ENCODE assay signal across 8 mouse cellular contexts in genomic region chr9:65293119-65293518, GRCm38 (mm10). TPM values are rescaled to one million over a fixed set of nuclear protein-coding genes. Genes with fewer than 3 reads are reported as not detected.
A peak's percentile ranks its signal among the peaks of the same experiment; 100 is the strongest.
DNase-seq lines count a peak whose midpoint lies in the region; ATAC-seq and TF ChIP-seq lines count a peak whose summit lies in the region.

No protein-coding gene starts in this region.

- no peak for ATAC-seq in lung, embryonic 15.5 days (ENCODE audit: borderline replicate concordance, extremely low read depth, low FRiP score, low TSS enrichment)
- no peak for ATAC-seq in hindbrain, embryonic 11.5 days (ENCODE audit: low FRiP score)
- no peak for ATAC-seq in midbrain, embryonic 13.5 days

- H3K9ac ChIP-seq in lung, embryonic 15.5 days = peak overlapping the region; percentile 74
- H3K9ac ChIP-seq in hindbrain, embryonic 11.5 days (ENCODE audit: low read depth, low read length) = peak overlapping the region; percentile 83
- H3K9ac ChIP-seq in midbrain, embryonic 13.5 days (replicated peaks) = peak overlapping the region; percentile 73

- no peak for TF ChIP-seq CTCF in bone marrow, adult 2 months (IDR thresholded peaks at IDR 0.05; ENCODE audit: control insufficient read depth, insufficient read depth, low read length)

- no peaks in the 10 kb centered on the region for H3K9me3 ChIP-seq in lung, embryonic 15.5 days
- no peaks in the 10 kb centered on the region for H3K9me3 ChIP-seq in hindbrain, embryonic 11.5 days (ENCODE audit: control insufficient read depth, low read length)
- H3K9me3 ChIP-seq in midbrain, embryonic 13.5 days = no peaks in the 10 kb centered on the region

- no peak for TF ChIP-seq POLR2A in bone marrow, adult 2 months (IDR thresholded peaks at IDR 0.05; ENCODE audit: borderline replicate concordance, control insufficient read depth, low read depth, low read length)

- H3K27me3 ChIP-seq in lung, embryonic 15.5 days = no peaks in the 10 kb centered on the region
- no peaks in the 10 kb centered on the region for H3K27me3 ChIP-seq in hindbrain, embryonic 11.5 days (ENCODE audit: control insufficient read depth, insufficient read depth, low read length)
- no peaks in the 10 kb centered on the region for H3K27me3 ChIP-seq in midbrain, embryonic 13.5 days

- WGBS in lung, embryonic 15.5 days = 14% methylated on average over 5 of the region's 5 CpGs
- WGBS in bone marrow, adult 2 months = 4% methylated on average over 5 of the region's 5 CpGs
- WGBS in hindbrain, embryonic 11.5 days = 44% methylated on average over 5 of the region's 5 CpGs
- WGBS in midbrain, embryonic 13.5 days = 44% methylated on average over 5 of the region's 5 CpGs

- peaks cover 8% of the 10 kb centered on the region; the same call in 1 of the 2 replicates for H3K36me3 ChIP-seq in lung, embryonic 15.5 days
- no peaks in the 10 kb centered on the region for H3K36me3 ChIP-seq in hindbrain, embryonic 11.5 days (ENCODE audit: control insufficient read depth, insufficient read depth, low read length)
- 0 out of 2 replicates have a peak, but pooled peaks cover 7% of the 10 kb centered on the region for H3K36me3 ChIP-seq in midbrain, embryonic 13.5 days

- H3K4me3 ChIP-seq in lung, embryonic 15.5 days = peak overlapping the region; percentile 88
- peak overlapping the region; percentile 22 for H3K4me3 ChIP-seq in bone marrow, adult 2 months (replicated peaks; ENCODE audit: control insufficient read depth, low read depth, low read length)
- peak overlapping the region; percentile 87 for H3K4me3 ChIP-seq in hindbrain, embryonic 11.5 days (ENCODE audit: low read depth, low read length)
- peak overlapping the region; percentile 97 for H3K4me3 ChIP-seq in midbrain, embryonic 13.5 days (replicated peaks)

- peak overlapping the region; percentile 77 for H3K27ac ChIP-seq in lung, embryonic 15.5 days
- no peak overlapping the region for H3K27ac ChIP-seq in bone marrow, adult 2 months (ENCODE audit: control insufficient read depth, insufficient read depth, low read depth, low read length, poor library complexity)
- H3K27ac ChIP-seq in hindbrain, embryonic 11.5 days (ENCODE audit: low read depth, low read length) = no peak overlapping the region
- no peak overlapping the region for H3K27ac ChIP-seq in midbrain, embryonic 13.5 days

- H3K4me1 ChIP-seq in lung, embryonic 15.5 days = peaks cover 20% of the 10 kb centered on the region
- no peaks in the 10 kb centered on the region for H3K4me1 ChIP-seq in bone marrow, adult 2 months (ENCODE audit: control insufficient read depth, insufficient read depth, low read length)
- no peaks in the 10 kb centered on the region for H3K4me1 ChIP-seq in hindbrain, embryonic 11.5 days (replicated peaks; ENCODE audit: control insufficient read depth, insufficient read depth, low read length)
- peaks cover 26% of the 10 kb centered on the region for H3K4me1 ChIP-seq in midbrain, embryonic 13.5 days (replicated peaks)

- no peak for DNase-seq in lung, adult 18-20 months
- no peak for DNase-seq in hindbrain, embryonic 11.5 days (ENCODE audit: low spot score)
- no peak for DNase-seq in cerebellum, adult 8-10 months
- no peak for DNase-seq in adrenal gland, adult 8-10 months
- no peak for DNase-seq in gastrocnemius, postnatal 25 days

- H3K4me2 ChIP-seq in lung, embryonic 15.5 days = peak overlapping the region; percentile 59
- H3K4me2 ChIP-seq in hindbrain, embryonic 11.5 days (replicated peaks; ENCODE audit: low read depth, low read length) = peak overlapping the region; percentile 74
- H3K4me2 ChIP-seq in midbrain, embryonic 13.5 days (replicated peaks) = peak overlapping the region; percentile 77

RNA-seq across cellular contexts. Expression of gene Clpx, which starts 0.9 kb away (rescaled TPM):
- polyA plus RNA-seq in lung, embryonic 15.5 days (2015; fragmentation: Nextera tagmentation; extraction: Ambion mirVana) = 47.2 and 50.0 TPM in 2 replicates
- polyA plus RNA-seq in bone marrow, adult 2 months (2011; ENCODE audit: insufficient read depth, insufficient read length, low replicate concordance, missing spikeins) = 7.3 and 19.9 TPM in 2 replicates
- 47.5 and 51.9 TPM in 2 replicates for polyA plus RNA-seq in hindbrain, embryonic 11.5 days (2014; fragmentation: Nextera tagmentation; extraction: Ambion mirVana)
- polyA plus RNA-seq in midbrain, embryonic 13.5 days (2015; fragmentation: Nextera tagmentation; extraction: Ambion mirVana) = 42.5 and 44.1 TPM in 2 replicates
- 10 to 100 TPM; 54.7 to 71.9 (median 60.7) TPM for total RNA-seq in adrenal gland, adult 8-10 months (2022)
- total RNA-seq in gastrocnemius, postnatal 25 days (2021) = 10 to 100 TPM; 44.9 to 60.0 TPM

RNA-seq across cellular contexts. Expression of gene Cilp, which starts 28.1 kb away (rescaled TPM):
- 0.09 and 0.16 TPM in 2 replicates for polyA plus RNA-seq in lung, embryonic 15.5 days (2015; fragmentation: Nextera tagmentation; extraction: Ambion mirVana)
- polyA plus RNA-seq in bone marrow, adult 2 months (2011; ENCODE audit: insufficient read depth, insufficient read length, low replicate concordance, missing spikeins) = 0.40 TPM in 1 of 2 replicates, not detected in the other
- 0.25 and 0.31 TPM in 2 replicates for polyA plus RNA-seq in hindbrain, embryonic 11.5 days (2014; fragmentation: Nextera tagmentation; extraction: Ambion mirVana)
- 0.24 and 0.30 TPM in 2 replicates for polyA plus RNA-seq in midbrain, embryonic 13.5 days (2015; fragmentation: Nextera tagmentation; extraction: Ambion mirVana)
- 10 to 100 TPM in 1 of 4 experiments, 1 to 10 TPM in 3; 3.2 to 10.7 (median 6.1) TPM for total RNA-seq in adrenal gland, adult 8-10 months (2022)
- total RNA-seq in gastrocnemius, postnatal 25 days (2021) = 100 to 1,000 TPM in 1 of 2 experiments, 10 to 100 TPM in 1; 28.8 to 105 TPM

RNA-seq across cellular contexts. Expression of gene Pdcd7, which starts 52.8 kb away (rescaled TPM):
- 9.3 and 10.6 TPM in 2 replicates for polyA plus RNA-seq in lung, embryonic 15.5 days (2015; fragmentation: Nextera tagmentation; extraction: Ambion mirVana)
- polyA plus RNA-seq in bone marrow, adult 2 months (2011; ENCODE audit: insufficient read depth, insufficient read length, low replicate concordance, missing spikeins) = 7.3 and 16.3 TPM in 2 replicates
- 13.0 and 13.5 TPM in 2 replicates for polyA plus RNA-seq in hindbrain, embryonic 11.5 days (2014; fragmentation: Nextera tagmentation; extraction: Ambion mirVana)
- polyA plus RNA-seq in midbrain, embryonic 13.5 days (2015; fragmentation: Nextera tagmentation; extraction: Ambion mirVana) = 7.5 and 7.6 TPM in 2 replicates
- 10 to 100 TPM; 18.6 to 23.1 (median 19.9) TPM for total RNA-seq in adrenal gland, adult 8-10 months (2022)
- total RNA-seq in gastrocnemius, postnatal 25 days (2021) = 10 to 100 TPM; 10.1 to 12.7 TPM

Comparison
In these comparisons a context has a peak if more than half of its experiments do, and no peak if none do; other contexts are left out.
1. H3K4me3 ChIP-seq: peak in every context shown above with its lines; median percentile 97 in midbrain, embryonic 13.5 days; 88 in lung, embryonic 15.5 days; 87 in hindbrain, embryonic 11.5 days; 22 in bone marrow, adult 2 months.